Mouse (Mus musculus): ENCODE results near the gene Gli3.

The Gli3 gene

GRCm38 (mm10) chr13:15713486-15713885 is 250.5 kb downstream of the Gli3 start:
- no peak for DNase-seq (ENCODE audit: low read depth in 1 of 2, low spot score in 2 of 2)

GRCm38 (mm10) chr13:15714331-15714725 is 251.3 kb downstream of the Gli3 start:
- DNase-seq (ENCODE audit: low read depth in 1 of 2, low spot score in 2 of 2): no peak

GRCm38 (mm10) chr13:15714726-15715437 is 251.8 kb downstream of the Gli3 start:
- no peak for DNase-seq (ENCODE audit: low read depth in 1 of 2, low spot score in 2 of 2)

GRCm38 (mm10) chr13:15721446-15721845 is 258.4 kb downstream of the Gli3 start:
- no peak for DNase-seq (ENCODE audit: low read depth in 1 of 2, low spot score in 2 of 2)

- no peak for DNase-seq (ENCODE audit: low read depth in 1 of 2, low spot score in 2 of 2)
These were observed 259.8 kb downstream of the Gli3 start for GRCm38 (mm10) chr13:15722766-15723379.

- DNase-seq (ENCODE audit: low read depth in 1 of 2, low spot score in 2 of 2): no peak
These were observed 261.7 kb downstream of the Gli3 start for GRCm38 (mm10) chr13:15724723-15725122.

GRCm38 (mm10) chr13:15741771-15742170 is 278.7 kb downstream of the Gli3 start:
- no peak for DNase-seq (ENCODE audit: low read depth in 1 of 2, low spot score in 2 of 2)

GRCm38 (mm10) chr13:15742308-15742707 is 279.3 kb downstream of the Gli3 start:
- DNase-seq (ENCODE audit: low read depth in 1 of 2, low spot score in 2 of 2): no peak

GRCm38 (mm10) chr13:15742777-15743176 is 279.7 kb downstream of the Gli3 start:
- DNase-seq (ENCODE audit: low read depth in 1 of 2, low spot score in 2 of 2): no peak

- peak in 1 of 2 experiments; percentile 32 for DNase-seq (ENCODE audit: low read depth in 1 of 2, low spot score in 2 of 2)
These were observed 296.0 kb downstream of the Gli3 start for GRCm38 (mm10) chr13:15758835-15759632.

GRCm38 (mm10) chr13:15759633-15760441 is 296.8 kb downstream of the Gli3 start:
- DNase-seq (ENCODE audit: low read depth in 1 of 2, low spot score in 2 of 2): no peak

GRCm38 (mm10) chr13:15762291-15762690 is 299.3 kb downstream of the Gli3 start:
- no peak for DNase-seq (ENCODE audit: low read depth in 1 of 2, low spot score in 2 of 2)

GRCm38 (mm10) chr13:15762901-15763417 is 299.9 kb downstream of the Gli3 start:
- DNase-seq (ENCODE audit: low read depth in 1 of 2, low spot score in 2 of 2): no peak

GRCm38 (mm10) chr13:15777624-15778023 is 314.6 kb downstream of the Gli3 start:
- no peak for DNase-seq (ENCODE audit: low read depth in 1 of 2, low spot score in 2 of 2)
